Mouse (Mus musculus) MEL-GATA-1-ER (cell line): ENCODE results near the gene Cnp.
"Not testable (repeated sequence)": the region's sequence is repeated elsewhere in the genome, so short reads cannot be mapped to it uniquely, and the experiment has no call there.

Experiments used
- DNase-seq: peaks from one replicate; pipeline ENCODE4 v3.0.0-alpha.2; 2012; ENCODE audit warnings: low read depth; ENCODE audit errors: extremely low read depth

The Cnp gene

DNA sequence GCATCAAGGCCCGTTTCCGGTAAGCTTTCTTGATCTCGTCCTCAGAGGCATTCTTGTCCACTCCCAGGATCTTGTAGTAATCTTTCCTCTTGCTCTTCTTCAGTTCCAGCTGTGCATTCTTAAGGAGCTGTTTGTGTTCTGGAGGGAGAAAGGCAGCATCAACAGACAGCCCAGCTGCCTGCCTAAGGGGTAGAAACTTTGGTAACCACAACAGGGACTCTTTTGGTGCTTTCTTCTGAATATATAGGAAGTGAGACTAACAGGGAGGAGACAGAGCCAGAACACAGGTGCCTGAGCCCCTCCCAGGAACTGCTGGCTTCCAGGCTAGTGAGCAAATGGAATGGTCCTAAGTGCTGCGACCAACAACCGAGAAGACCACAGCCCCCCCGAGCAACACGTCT lies 9.9 kb downstream of the Cnp start:
- no peak for DNase-seq

GRCm38 (mm10) chr11:100585148-100585547 lies 10.4 kb downstream of the Cnp start:
- DNase-seq: no peak

DNA sequence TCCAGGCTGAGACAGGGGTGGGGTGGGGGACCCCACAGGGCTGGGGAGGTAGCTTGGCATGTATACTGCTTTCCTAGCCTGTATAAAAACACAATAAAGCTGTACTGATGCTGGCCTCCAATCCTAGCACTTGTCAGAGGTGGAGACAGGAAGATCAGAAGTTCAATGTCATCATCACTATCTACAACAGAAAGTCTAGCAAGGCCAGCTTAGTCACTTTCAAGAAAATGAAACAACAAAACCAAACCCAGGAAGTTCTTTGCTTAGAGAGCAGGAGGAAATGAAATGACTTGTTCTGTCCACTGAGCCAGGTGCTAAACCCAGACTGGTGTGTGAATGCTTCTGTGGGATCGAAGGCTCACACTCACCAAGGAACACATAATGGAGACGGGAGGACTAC lies 13.8 kb downstream of the Cnp start:
- DNase-seq: no peak

GRCm38 (mm10) chr11:100592346-100593046 lies 17.8 kb downstream of the Cnp start:
- no peak for DNase-seq

DNA sequence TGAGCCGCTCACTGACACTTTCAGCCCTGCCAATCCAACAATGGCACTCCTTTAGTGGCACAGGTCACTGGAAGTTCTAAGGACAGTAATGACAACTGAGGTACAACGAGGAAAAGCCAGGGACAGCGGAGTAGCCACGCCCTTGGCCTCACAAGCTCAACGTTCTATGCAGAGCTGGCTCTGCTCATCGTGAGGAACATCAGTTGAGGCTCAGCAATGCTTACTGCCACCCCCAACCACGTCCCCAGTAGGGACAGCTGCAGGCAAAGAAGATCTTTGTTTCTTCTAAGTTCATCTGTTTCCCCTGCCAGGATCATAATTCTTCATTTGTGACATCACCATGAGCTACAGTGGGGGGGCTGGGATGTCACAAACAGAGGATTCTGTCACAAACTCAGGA lies 19.9 kb downstream of the Cnp start:
- no peak for DNase-seq

DNA sequence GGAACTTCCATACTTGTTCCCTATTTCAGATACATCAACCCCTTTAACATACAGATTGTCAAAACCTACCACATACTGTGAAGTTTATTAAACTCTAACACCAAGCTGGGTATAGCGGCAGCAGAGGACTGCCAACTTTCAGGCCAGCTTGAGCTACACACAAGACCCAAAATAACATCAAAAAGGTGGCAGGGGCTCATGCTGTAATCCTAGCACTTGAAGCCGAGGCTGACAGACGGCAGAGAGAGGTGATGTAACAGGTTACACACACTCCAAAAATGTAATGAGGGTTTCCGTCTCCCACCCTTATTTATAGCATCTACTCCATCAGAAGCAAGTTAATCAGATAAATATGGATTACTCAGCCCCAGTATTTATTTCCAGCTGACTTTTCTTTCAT lies 20.8 kb downstream of the Cnp start:
- DNase-seq: no peak

DNA sequence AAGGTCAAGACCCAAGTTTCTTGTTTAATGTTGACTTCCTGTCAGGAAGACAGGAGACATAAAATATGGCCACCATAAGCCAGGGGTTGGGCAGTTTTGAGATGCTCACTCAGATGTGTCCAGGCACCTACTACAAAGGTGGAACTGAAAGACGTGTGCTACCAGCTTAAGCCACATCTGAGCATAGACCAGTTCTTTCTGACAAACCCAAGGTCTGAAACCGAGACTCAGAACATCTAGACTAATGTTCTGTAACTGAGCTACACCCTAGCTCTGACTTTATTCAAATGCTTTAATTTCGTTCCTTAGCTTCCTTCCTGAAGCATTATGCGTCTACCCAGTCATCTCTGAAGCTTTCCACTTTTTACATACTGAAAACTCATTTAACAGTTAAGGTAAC lies 23.4 kb downstream of the Cnp start:
- DNase-seq: no peak

GRCm38 (mm10) chr11:100601372-100601771 lies 26.7 kb downstream of the Cnp start:
- DNase-seq: no peak

DNA sequence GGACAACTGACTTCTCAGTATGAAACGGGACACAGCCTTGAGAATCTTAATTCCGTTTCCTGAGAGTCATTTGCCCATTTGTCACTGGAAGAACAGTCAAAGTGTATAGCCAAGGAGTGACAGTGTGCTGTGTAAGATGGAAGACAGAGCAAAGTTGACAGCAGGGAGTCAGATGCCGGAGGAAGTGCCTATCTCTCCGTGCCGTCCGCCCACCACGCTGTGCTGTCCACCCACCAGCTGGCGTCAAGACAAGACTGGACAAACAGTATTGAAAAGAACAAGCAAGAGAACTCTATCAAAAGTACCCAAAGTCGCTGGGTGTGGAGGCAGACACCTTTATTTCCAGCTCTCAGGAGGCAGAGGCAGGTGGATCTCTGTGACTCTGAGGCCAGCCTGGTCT lies 28.5 kb downstream of the Cnp start:
- DNase-seq: no peak

GRCm38 (mm10) chr11:100603813-100604212 lies 29.1 kb downstream of the Cnp start:
- DNase-seq: no peak

- DNase-seq: no peak
These were observed 29.8 kb downstream of the Cnp start for GRCm38 (mm10) chr11:100604321-100605005.

DNA sequence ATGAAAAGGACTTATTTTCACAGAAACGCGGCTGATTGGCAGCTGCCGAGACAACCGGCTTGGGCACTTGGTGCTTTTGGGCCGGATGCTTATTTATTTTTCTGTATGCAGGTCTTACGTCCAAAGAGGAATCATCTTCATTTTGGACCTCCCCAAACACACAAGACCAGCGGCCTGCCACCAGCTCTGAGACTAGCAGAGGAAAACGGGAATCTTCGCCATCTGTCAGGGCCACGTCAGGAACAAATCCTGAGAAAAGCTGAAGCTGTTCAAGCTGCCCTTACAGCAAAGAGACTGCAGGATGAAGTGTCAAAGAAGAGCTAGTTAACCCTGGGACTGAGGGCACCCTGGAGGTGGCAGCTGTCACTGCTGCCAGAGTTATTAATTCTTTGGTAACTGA lies 30.7 kb downstream of the Cnp start:
- no peak for DNase-seq

DNA sequence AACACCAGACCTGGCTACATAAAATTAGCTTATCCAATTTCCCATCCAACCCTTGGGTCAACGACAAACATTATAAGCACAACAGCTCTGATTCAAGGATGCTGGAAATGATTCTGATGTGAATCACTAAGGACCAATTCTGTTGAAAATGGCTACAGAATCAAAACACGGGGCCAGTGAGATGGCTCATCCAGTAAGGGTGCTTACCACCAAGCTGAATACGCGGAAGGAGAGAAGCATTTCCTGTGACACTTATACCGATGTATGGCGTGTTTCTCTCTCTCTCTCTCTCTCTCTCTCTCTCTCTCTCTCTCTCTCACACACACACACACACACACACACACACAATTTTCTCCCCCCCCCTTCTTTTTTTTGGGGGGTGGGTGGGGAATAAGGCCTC lies 32.4 kb downstream of the Cnp start:
- DNase-seq: no peak

GRCm38 (mm10) chr11:100608796-100609195 lies 34.1 kb downstream of the Cnp start:
- DNase-seq: no peak

DNA sequence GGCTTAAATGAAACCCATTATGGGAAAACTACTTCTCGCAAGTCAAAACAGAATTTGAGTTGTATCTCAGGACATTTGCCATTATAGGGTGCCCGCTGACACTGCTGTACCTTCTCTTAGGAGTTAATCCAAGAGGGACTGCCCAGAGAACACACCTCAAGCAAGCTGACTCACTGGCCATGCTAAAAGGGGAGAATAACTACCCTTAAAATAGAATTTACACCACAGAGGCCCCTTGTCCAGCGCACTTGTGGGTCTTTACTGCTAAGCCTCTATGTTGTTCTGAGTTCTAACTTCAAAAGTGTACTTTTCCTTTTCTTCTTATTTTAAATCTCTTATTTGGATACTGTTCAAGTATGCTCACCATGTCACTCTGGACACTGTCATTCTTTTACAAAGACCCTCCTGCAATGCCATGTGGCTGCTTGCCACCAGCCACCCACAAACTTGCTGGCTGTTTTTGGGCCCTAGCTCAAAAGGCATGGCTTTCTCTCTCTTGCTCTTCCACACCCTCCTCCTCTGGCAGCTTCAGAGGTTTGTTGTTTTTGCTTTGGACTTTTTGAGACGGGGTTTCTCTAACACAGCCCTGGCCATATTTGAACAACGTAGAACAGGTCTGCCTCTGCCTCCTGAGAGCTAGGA lies 34.8 kb downstream of the Cnp start:
- no peak for DNase-seq

- DNase-seq: no peak
These were observed 35.4 kb downstream of the Cnp start for GRCm38 (mm10) chr11:100609997-100610680.

DNA sequence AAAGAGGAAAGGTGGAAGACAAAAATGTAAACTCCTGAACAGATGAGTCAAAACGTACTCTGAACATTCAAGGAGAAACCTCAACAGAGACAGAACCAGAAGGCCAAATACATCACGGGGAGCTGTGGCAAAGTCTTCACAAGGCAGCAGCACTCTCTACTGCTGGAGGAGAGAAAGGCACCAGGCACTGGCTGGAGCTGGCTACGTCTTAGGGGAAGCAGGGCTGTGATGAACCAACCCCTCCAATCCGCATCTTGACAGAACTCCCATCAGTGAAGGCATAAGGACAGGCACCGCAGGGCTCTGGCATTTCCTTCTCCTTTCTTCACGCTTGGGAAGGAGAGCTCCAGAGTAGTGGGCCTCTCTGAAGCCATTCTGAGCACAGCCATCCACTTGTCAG lies 36.9 kb downstream of the Cnp start:
- no peak for DNase-seq

- no peak for DNase-seq
These were observed 38.5 kb downstream of the Cnp start for GRCm38 (mm10) chr11:100613241-100613640.

GRCm38 (mm10) chr11:100616332-100616731 lies 41.6 kb downstream of the Cnp start:
- no peak for DNase-seq

DNA sequence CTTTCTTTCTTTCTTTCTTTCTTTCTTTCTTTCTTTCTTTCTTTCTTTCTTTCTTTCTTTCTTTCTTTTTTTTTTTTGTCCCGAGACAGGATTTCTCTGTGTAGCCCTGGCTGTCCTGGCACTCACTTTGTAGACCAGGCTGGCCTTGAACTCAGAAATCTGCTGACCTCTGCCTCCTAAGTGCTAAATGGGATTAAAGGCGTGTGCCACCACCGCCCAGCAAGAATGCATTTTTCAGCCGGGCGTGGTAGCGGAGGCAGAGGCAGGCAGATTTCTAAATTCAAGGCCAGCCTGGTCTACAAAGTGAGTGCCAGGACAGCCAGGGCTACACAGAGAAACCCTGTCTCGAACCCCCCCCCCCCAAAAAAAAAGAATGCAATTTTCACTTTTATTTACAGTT lies 42.1 kb downstream of the Cnp start:
- not testable (repeated sequence) for DNase-seq

- no peak for DNase-seq
These were observed 42.8 kb downstream of the Cnp start for GRCm38 (mm10) chr11:100617480-100617879.
